Mouse (Mus musculus): Measurements from ENCODE around the gene Romo1.

DNA sequence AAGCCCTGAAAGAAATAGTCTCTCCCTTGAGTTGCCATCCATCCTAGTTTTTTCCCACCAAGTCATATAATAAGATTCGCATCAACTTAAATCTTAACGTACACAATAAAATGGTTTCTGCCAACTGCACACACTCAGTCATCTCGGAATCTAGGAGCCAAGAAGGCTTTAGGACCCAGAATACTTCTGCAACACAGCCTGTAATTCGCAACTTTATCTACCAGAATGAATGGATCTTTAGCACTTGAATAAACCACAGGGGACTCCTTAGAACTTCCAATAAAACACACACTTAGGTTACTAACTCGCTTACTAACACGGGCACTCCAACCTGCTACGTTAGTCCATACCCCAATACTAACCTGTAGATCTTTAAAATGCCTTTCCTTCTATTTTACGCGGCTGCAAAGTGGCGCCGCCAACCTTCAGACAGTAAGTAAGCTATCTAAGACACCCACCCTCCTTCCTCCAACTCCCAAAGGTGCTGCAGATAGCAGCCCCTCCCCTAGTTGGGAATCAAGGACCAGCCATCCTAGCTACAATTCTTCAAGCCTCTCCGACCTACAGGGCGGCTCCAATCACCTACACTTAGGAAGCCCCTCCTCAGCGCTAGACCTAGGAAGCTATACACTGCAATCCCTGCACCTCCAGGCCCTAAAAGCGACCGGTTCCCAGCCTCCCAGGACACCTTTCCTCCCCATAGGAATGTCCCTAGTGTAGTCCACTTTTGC is 33.0 kb upstream of the Romo1 start:
- no peak for TF ChIP-seq CTCF (IDR thresholded peaks at IDR 0.05; ENCODE audit: low read depth, low read length)
- TF ChIP-seq GATA1 (IDR thresholded peaks at IDR 0.05; ENCODE audit: borderline replicate concordance, low read length), result no peak
- TF ChIP-seq POLR2AphosphoS5 (IDR thresholded peaks at IDR 0.05; ENCODE audit: insufficient replicate concordance, low read depth, low read length), result no peak
- no peak for TF ChIP-seq TAL1 (conservative IDR thresholded peaks at IDR 0.05; ENCODE audit: low read depth, low read length)
